Mouse (Mus musculus): Measurements from ENCODE around the gene Cnot11.

DNA sequence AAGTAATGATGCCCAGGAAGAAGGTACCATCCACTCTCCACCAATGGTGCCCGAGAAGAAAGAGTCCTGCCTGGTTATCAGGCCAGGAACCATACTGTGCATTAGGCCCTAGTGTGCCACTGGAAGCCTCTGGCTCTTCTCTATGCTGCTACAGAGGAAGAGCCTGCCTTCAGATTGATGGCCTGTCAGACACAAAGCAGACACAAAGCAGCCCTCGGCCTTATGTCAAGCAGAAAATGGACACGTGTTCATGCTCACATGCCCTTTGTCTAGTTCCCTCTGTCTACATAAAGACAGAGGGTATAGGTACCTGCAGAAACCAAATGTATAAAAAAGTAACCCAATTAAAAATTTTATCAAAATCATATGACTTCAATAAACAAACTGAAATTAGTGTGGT lies 29.8 kb downstream of the Cnot11 start:
- no peak for TF ChIP-seq EP300 (IDR thresholded peaks at IDR 0.05; ENCODE audit: low read depth)
- no peak for TF ChIP-seq CTCF (IDR thresholded peaks at IDR 0.05; ENCODE audit: low read depth)
